Mouse (Mus musculus): Measurements from ENCODE around the gene Calr4.

Gene Calr4

DNA sequence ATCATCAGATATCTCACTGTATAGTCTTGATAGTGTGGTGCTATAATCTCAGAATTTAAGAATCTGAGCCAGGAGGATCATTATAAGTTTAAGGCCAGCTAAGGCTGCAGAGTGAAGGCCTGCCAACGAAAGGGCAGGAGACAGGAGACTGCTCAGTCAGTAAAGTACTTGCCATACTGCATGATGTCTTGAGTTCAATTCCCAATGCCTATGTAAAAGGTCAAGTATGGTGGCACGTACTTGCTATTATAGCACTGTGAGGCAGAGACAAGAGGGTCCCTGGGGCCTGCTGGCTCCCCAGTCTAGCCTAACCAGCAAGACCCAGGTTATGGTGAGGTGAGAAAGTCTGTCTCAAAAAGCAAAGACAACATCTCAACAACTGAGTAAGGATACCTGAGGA, at the start of gene Calr4:
Gene Calr4, plus strand, starts transcription at position 301 of the 400 bp plus-strand sequence.
- DNase-seq, result no peak

DNA sequence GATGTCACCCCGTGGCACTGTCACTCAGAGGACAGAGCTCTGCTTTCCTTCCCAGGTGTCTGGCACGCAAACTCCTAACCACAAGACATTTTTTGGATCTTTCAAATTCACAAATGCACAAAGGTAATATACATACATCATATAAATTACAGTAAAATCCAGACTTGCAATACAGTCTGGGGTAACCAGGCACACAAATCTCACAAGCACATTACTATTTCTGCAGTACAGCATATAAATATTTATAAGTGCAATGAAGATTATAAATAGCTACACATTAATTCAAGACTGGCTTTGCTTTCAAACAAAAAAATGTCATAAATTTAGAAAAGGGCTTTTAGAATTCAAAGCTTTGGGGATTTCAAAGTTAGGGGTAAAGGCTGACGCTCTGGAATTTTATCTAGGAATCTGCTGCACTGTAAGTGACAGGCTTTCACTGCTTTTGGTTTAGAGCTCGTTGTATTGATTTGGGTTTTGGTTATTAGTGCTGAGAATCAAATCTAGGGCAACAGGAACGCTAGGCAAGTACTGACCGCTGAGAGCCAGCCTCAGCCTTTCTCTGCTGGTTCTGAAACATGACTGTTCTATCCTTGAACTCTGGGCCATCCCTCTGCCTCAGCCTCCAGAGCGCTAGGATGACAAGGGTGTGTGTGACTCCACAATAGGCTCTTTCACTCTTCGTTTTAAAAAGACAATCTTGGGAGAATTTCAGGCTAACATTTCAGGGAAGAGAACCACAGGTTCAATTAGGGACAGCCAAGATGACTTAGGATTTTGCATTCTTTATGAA, 48.5 kb upstream of the Calr4 start:
- DNase-seq, result no peak

DNA sequence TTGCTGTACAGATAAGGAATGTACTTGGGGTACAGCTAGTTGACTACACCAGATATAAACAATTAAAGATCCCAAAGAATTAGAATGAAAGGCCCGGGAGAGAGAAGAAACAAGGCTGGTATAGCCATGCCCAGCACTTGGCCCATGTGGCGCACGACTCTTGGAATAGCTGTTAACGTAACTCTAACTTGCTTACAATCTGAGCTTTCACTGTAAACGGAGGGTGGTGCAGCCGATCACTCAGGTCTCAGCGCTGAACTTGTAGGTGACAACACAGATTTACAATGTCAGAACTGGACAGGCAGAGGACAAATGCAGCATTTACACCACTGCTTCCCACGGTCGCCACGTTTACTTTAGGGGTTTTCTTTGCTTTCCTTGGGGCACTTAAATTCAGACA, 42.7 kb upstream of the Calr4 start:
- DNase-seq, result no peak

DNA sequence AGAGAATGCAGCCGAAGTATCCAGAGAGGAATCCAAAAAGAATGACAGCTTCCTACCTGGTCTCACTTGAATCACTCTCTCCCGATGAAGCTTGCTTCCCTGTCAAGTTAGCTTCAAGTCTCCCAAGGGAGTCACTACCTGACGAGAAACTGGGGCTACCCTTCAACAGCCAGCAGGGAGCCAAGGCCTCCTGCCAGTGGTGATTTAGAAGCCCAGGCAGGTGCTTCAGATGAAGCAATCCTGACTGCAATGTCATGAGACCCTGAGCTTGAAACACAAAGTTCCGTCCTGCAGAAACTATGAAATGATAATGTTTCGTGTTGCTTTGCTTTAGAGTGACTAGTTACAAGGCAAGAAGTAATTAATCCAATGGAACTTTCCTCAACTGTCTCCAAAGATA, 40.4 kb upstream of the Calr4 start:
- DNase-seq, result no peak

DNA sequence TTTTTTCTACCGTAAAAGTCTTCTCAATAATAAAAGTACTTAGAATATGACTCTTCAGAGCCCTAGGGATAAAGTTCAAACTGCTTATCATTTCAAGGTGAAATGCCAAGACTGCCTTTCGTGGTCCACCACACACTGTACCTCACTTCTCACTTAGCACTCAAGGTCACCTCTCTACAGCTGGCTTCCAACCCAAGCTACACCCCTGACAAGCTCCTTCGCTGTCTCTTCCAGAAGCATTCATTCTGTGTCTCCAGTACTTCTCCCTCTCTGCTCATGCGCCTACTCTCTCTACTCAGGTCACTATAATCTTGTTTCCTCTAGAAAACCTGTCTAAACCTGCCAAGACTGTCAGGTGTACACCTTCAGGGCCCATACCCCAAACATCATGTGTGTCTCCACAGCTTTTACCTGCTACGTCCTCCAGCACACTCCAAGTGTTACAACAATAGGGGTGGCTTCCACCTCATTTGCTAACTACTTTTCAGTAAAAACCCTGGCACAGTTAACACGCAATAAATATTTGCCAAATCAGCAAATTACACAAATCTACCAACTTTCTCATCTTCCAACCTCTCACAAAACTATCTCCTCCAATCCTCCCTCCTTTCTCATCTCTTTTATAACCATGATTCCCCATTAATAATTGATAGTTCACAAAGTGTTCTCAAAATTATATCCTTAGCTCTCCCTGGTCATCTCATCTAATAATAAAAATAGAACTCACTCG, 38.2 kb upstream of the Calr4 start:
- DNase-seq, result no peak

DNA sequence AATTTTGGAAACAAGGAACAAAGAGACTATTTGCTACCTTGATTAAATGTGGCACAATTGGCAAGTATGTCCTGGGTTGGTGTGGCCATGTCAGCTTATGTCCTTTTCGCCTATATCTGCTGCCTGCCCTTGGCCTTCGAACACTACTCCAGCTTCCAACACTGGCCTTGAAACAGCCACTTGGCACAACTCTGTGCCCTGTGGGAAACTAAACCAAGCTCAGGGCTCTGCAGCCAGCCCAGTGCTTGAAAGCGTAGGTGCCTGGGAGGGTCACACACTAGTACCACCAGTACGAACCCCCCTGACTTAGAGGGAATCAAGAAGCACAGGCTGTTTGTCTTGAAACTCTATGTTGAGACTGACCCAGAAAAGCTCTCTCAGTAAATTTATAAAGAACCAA, 35.2 kb upstream of the Calr4 start:
- no peak for DNase-seq

DNA sequence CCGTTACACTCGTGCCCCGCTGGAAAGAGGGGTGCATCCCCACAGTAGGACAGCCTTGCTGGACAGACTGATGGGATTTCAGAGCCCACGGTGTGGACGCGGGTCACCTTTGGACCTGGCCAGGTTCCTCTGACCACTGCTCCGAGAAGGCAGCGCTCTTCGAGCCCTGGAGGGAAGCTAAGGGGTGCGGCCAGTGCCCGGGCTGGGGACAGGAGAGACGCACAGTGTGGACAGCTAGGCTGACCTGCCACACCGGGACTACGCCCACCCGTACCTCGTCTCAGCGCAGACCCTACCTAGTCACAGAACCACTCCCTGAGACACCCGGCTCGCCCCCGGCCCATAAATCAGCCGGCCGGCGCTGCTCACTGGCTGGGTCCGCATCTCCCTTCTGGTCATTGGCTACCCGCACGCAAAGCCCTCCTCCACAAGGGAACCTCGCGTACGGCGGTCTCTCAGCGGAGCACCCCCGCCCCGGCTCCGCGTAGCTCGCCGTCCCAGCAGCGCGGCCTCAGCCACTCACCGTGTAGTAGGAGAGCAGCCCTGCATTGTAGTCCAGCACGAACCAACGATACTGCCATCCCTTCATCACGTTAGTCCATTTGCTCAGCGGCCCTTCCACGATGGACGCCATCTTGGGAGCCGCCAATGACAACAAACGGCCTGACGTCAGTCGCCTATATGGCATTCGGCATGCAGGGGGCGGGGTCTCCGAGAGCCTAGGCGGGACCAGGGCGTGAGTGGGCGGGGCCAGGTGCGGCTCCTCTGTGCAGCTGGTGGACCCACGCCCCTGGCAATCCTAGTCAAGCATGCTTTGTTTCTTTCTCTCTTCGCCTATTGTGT, 32.5 kb upstream of the Calr4 start, which contains the start of gene Osbpl9:
Gene Osbpl9, minus strand, starts transcription at position 691 of the 843 bp plus-strand sequence.
- peak; percentile 99 to 100 for DNase-seq

DNA sequence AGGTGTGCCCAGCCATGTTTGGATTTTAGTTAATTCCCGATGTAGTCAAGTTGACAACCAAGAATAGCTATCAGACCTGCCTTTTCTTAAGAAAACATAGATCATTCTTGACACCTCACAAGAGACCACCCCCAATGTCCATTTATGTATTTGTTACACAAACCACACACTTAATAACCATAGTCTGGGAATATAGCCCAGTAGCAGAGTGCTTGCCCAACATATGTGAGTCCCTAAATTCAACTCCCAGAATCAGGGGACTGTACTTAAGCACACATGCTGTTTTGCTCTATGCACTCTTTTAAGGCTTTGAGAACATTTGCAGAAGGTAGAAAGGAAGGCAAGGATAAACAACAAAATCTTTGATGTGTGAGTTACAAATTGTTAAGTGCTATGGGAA, 30.4 kb upstream of the Calr4 start:
- DNase-seq, result no peak

DNA sequence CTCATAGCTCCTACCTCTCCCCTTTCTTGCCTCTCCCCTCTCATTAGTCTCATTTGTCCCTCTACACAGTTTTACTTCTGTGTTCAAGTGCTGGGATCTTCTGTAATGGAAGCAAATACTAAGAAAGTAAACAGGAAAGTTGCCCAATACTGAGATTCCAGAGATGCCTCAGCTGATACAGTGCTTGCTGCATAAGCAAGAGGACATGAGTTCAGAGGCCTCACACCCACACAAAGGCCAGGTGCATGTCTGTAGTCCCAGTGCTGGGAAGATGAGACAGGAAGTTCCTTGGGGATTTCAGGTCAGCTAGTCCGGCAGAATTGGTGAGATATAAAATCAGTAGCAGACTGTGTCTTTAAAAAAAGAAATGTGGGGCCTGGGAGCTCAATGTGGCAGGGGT, 29.9 kb upstream of the Calr4 start:
- no peak for DNase-seq

DNA sequence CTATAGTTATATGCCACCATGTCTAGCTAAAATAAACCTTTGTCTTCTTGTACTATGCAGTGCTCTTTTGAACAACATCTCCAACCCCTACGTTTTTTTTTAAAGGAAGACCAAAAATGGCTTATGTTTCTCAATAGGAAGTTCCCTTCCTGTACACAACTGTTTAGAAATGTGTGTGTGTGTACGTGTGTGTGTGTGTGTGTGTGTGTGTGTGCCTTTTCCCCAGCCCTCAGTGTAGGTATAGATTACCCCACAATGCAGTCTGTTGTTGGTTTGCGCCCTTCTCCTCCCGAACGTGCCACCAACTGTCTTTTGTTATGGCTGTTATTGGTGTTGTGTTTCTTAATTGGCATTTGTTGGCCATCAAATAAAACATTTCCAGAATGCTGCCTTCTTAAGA, 26.8 kb upstream of the Calr4 start:
- no peak for DNase-seq

DNA sequence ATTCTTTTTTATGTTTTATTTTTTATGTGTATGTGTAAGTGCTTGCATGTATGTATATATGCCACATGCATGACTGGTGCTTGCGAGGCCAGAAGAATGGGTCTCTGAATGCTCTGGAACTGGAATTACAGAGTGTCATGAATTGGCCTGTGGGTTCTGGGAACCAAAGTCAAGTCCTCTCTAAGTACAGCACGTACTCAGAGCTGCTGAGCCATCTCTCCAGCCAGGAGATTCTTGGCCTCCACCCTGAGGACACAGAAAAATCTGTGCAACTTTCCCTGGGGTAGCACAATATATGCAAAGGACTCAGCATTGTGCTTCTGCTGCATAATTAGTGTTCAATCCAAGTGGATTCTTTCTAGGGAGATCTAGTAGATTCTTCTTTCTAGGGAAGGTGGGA, 24.0 kb upstream of the Calr4 start:
- DNase-seq, result no peak

DNA sequence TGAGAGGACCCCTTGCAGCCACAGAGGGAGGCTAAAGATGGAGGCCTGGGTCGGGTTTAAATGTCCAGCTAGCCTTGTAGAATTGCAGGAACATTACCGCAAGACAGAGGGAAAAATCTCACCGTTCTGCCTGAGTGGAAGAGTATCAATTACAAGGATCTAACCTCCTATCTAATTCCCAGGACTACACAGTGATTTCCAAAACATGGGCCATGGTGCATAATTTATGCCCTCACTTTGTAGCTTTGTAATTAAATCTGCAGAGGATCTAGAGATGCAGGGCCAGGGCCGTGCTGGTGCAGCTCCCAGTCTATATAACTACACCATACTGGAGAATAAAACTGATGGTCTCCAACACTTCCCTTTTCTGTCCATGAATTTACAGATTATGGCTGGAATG, 23.4 kb upstream of the Calr4 start:
- no peak for DNase-seq

DNA sequence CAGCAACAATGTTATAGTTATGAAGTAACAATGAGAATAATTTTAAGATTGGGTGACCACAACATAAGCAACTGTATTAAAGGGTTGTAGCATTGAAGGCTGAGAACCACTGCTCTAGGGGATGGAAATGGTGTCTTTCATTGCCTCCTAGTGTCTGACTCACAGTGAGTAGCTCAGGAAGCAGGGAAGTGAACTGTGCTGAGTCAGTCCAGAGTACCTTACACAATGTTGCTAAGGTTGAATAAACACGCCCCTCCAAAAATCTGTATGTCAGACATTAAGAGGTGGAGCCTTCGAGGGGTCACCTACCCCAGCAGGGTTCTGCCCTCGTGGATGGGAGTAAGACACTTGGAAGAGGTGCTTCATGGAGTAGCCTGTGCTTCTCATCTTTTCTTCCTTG, 20.3 kb upstream of the Calr4 start:
- no peak for DNase-seq

DNA sequence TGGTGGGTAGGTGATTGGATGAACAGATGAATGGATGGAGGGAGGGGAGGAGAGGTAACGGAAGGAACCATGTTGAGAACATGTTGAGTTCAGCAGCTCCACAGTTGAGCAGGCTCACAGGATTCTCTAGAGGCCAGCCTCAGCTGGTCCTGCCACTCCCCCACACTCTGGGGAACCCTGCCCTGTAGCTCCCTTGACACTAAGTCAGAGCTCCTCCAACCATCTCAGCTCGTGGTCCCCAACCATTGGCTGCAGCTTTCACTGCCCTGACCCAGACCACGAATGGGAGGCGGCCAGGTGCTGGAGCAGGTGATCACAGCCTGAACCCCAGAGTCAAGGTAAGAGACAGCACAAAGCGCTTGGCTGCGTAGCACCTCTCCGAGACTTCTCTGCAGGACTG, 16.3 kb upstream of the Calr4 start:
- no peak for DNase-seq

DNA sequence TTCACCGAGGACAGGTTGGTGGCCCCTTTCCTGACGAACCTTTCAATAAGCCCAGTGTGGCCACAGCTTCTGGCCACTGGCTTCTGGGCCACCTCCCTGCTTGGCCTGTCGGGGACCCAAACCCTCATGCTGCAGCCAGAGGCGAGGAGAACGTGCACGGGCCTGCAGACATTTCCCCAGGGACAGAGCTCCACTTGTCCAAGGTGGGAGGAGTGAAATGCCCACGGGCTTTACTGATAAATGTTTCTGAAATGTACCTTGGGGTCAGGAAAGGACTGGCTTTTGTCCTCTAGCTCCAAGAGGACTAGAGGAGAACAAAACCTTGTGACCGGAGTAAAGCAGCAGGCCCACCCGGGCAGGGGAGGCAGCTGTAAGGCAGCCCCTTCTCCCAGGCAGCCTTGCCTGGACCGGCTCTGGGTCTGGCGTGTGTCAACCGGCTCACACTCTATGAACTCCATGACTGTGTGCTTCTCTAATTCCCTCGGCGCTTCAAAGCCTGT, 13.8 kb upstream of the Calr4 start:
- DNase-seq, result no peak

DNA sequence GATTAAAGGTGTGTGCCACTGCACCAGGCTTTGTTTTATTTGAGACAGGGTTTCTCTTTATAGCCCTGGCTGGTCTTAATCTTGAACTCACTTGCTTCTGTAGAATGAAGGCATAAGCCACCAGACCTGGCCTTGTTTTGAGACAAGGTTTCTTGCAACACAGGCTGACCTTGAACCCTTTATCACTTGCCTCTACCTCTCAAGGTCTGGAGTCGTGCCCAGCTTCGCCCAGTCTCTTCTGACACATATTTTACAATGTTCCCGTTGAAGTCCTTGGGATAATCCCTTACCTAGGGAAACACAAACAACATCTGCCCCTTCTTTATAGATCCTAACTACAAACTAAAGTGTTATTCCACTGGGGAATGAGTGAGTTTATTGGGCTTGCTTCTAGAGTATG, 12.3 kb upstream of the Calr4 start:
- DNase-seq, result no peak

DNA sequence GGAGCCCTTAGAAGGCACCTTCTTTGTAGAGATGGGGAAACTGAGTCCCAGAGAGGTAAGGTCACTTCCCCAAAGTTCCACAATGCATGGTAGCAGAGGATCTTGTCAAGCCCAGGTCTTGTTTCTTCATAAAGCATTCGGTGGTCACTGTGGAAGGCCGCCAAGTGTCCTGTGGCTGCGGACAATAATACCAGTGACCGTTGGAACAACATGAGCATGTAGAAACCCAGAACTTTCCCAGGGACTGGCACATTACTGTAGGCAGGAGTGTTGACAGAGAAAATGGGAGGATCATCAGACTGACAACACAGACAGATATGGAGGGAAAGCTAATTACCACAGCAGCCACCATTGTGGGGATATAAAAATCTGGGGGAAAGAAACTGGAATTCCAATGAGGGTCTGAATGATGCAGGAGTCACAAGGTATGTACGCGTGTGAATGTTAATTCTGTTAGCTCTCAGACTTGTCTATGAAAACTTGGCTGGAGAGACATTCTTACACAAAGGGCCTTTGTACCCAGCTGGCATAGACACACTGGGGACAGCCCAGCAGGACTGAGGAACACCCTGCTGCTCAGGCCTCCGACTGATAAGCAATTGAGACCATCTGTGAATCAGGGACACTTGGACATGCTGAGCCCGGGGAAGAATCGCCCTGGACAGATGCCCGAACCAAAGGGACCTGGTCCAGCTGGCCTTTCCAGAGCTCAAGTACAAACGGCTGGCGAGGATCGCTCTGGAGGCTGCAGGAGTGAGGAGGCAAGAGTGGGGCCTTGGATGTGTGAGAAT, 9.3 kb upstream of the Calr4 start:
- no peak for DNase-seq

DNA sequence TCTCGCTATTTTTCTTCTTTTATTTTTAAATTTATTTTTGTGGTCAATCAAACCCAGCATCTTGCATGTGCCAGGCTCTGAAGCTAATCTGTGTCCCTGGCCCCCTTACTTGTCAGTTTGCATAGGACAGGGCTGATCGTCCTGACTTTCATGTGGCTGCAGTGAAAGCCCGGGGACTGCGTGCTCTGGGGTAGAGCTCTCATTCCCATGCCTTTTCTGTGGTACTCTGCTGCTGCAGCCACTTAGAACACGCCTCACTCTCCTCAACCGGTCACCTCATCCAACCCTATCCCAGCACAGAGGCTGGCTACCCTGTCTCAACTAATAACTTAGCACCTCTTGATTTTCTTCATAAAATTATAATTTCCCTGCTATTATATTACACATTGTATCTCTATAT, 8.7 kb upstream of the Calr4 start:
- no peak for DNase-seq

DNA sequence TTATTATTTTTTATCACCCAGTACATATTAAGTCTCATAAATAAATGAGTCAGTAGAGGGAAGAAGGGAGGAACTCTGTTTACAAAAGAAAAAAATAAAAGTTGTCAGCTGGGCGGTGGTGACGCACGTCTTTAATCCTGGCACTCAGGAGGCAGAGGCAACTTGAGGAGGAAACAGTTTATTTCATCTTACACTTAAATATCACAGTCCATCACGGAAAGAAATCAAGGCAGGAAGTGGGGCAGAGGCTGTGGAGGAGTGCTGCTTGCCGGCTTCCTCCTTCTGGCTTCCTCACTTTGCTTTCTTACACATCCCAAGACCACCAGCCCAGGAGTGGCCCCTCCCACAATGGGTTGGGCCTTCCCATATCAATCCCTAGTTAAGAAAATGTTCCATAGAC, 8.2 kb upstream of the Calr4 start:
- no peak for DNase-seq

DNA sequence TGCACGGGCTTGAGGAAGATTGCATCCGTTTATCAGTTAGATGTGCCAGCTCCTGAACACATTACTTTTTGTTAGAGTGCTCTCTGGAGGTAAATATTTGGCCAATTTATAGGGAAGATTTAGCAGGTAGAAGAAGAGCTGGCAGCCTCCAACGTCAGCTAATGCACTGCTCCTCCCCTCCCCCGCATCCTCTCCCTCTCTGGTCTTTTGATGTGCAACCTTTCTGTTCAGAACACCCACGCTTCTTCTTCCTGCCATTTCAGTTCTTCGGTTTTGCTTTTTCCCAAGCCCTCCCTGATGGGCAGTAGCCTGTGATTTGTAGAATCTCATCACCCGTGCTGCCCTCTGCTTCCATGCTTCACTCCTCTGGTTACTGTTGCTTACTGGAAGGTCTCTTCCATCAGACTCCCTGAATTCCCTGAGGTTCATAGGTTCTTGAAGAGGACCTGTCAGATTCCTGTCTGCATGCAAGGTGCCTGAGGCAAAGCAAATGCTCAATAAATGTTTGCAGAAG, 4.5 kb upstream of the Calr4 start:
- peak; percentile 53 to 62 for DNase-seq

DNA sequence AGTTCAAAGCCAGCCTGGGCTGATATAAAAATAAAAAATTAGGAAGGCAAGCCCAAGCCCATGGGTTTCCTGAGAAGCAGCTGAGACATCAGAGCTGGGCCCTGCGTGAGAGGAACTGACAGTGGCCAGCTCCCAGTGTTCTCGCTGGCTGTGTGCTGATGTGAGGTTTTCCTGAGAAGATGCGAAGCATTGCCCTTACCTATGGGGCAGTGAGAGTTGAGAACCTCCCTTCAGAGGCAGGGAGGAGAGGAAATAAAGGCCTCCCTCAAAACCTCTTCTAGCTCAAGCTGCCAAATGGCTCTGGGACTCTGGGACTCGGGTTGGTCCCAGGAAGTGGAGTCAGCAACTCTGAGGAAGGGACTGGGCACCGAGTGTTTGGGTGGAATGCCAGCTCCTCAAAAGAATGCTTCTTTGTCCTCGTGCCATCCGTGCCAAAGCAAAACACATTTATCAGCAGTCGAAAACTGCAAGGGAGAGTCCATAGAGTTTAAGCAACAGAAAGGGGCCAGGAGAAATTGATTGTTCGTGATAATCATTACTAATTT, 593 bp downstream of the Calr4 start:
- no peak for DNase-seq
